Mouse (Mus musculus): ENCODE results near the gene Cd163l1. TPM values are rescaled to one million over a fixed set of nuclear protein-coding genes. Genes with fewer than 3 reads are reported as not detected.

The Cd163l1 gene
- total RNA-seq (2023): not detected

DNA sequence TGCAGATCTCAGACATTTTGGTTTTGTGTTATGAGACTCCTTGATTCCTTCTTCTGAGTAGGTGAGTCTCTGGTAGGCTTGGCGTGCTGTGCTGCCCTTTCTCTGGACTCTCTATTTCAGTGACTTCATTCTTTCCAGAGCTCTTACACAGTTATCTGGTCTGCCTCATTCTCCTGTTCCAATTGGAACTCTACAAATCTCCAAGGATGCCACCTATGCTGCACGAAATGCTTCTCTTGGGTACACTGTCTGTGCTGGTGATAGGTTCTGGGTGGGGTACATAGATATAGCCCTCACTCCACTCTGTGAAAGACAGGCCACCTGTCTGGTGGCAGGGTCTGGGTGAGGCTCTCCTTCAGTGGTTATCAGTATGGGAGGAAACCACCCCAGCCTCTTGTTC, at the start of gene Cd163l1:
Cd163l1 (plus strand) TSS at position 301 of the 400 bp plus-strand sequence.

DNA sequence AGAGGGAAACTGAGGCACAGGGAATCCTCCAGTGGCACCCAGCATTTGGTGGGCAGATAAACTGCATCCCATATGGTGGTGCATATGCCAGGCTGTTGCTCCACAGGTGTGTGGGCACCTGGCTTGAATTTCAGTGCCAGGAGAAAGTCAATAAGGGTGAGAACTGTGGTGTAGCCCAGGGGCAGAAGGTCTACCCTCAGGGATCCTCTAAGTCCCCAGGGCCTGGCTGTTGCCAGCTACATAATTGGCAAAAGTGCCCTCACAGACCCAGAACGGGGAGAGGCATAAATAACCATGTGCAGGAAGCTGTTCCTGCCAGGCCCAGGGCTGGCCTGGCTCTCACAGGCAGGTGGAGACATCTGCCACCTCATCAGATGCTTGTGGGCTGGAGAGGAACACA, 45.1 kb upstream of the Cd163l1 start, which contains the start of gene Olfr523:
Olfr523 (plus strand) TSS at position 282 of the 400 bp plus-strand sequence.

DNA sequence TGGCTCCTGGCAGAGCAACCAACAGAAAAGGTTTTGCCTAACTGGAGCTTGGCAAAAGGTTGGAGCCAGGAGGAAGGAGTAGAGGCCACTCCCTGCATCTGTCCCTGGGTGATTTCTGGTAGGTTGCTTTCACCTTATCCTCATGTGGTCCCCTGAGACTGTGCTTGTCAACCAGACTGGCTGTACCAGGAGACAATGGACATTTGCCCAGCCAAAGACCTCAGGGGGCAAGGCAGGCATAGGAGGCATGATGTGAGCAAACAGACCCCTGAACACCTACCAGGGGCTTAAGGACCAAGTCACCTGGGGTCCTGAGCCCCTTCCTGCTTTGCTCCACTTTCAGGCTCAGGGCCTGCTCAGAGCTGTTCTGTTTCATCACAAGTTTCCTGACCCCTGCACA, 12.2 kb upstream of the Cd163l1 start, which contains the start of gene Olfr524:
Olfr524 (minus strand) TSS at position 101 of the 400 bp plus-strand sequence.

DNA sequence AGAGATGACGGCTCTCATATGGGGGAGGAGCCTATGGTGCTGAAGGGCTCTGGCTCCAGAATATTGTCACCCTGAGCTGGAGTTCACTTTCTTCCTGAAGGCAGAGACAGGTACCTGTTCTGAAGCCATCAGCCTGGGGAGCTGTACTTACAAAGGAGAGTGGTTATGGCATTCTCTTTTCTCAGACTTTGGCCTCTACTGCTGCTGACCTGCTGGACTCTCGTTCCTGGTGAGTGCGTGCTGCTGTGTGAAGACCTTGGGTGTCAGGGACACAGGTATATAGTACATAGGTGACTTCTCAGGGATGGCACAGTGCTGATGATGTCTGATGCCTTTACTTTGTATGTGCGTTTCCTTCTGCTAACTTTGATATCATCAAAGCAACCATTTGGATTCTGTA, 29.1 kb downstream of the Cd163l1 start, which contains the start of gene 5830411N06Rik:
5830411N06Rik (plus strand) TSS at position 69 of the 400 bp plus-strand sequence.

Other genes starting within 250 kb of the Cd163l1 start
- gene 6430531B16Rik, start 239.5 kb upstream of the Cd163l1 start, total RNA-seq (2023): not detected
- 4.5 TPM for gene Adam8, start 225.7 kb upstream of the Cd163l1 start, total RNA-seq (2023)
- 34.8 TPM for gene Zfp511, start 181.9 kb upstream of the Cd163l1 start, total RNA-seq (2023)
- gene Tubgcp2, start 181.6 kb upstream of the Cd163l1 start, total RNA-seq (2023): 29.4 TPM
- not detected for gene Msx3, start 169.2 kb upstream of the Cd163l1 start, total RNA-seq (2023)
- gene Caly, start 135.7 kb upstream of the Cd163l1 start, total RNA-seq (2023): not detected
- gene Prap1, start 124.9 kb upstream of the Cd163l1 start, total RNA-seq (2023): not detected
- gene Fuom, start 115.8 kb upstream of the Cd163l1 start, total RNA-seq (2023): 6.7 TPM
- 6.2 TPM for gene Paox, start 102.5 kb upstream of the Cd163l1 start, total RNA-seq (2023)
- gene Echs1, start 101.8 kb upstream of the Cd163l1 start, total RNA-seq (2023): 27.2 TPM
- 21.7 TPM for gene Mtg1, start 80.7 kb upstream of the Cd163l1 start, total RNA-seq (2023)
- not detected for gene Sprn, start 63.4 kb upstream of the Cd163l1 start, total RNA-seq (2023)
- gene Olfr522, start 53.5 kb upstream of the Cd163l1 start, total RNA-seq (2023): not detected
- gene Olfr523, start 45.0 kb upstream of the Cd163l1 start, total RNA-seq (2023): not detected
- not detected for gene Olfr524, start 12.3 kb upstream of the Cd163l1 start, total RNA-seq (2023)
- gene 5830411N06Rik, start 29.0 kb downstream of the Cd163l1 start, total RNA-seq (2023): 0.61 TPM
- not detected for gene Olfr525, start 102.6 kb downstream of the Cd163l1 start, total RNA-seq (2023)
- not detected for gene Olfr527, start 115.8 kb downstream of the Cd163l1 start, total RNA-seq (2023)
- gene Olfr60, start 143.4 kb downstream of the Cd163l1 start, total RNA-seq (2023): not detected
- gene Olfr530, start 158.1 kb downstream of the Cd163l1 start, total RNA-seq (2023): not detected
- gene Olfr531, start 184.7 kb downstream of the Cd163l1 start, total RNA-seq (2023): not detected
- gene Olfr532, start 203.4 kb downstream of the Cd163l1 start, total RNA-seq (2023): not detected
- gene Olfr533, start 245.1 kb downstream of the Cd163l1 start, total RNA-seq (2023): not detected